Mouse (Mus musculus) CD4-positive, CD25-positive, alpha-beta regulatory T cell, adult 4 months (primary cell): Measurements from ENCODE around the gene Olfr599. TPM values are rescaled to one million over a fixed set of nuclear protein-coding genes. Genes with fewer than 3 reads are reported as not detected.
"Not testable (repeated sequence)": the region's sequence is repeated elsewhere in the genome, so short reads cannot be mapped to it uniquely, and the experiment has no call there.

ENCODE experiments used
- ATAC-seq: one replicate; pipeline ENCODE4 v1.8.0; 2017
- polyA plus RNA-seq, 2 experiments: library from polyadenylated mRNA; unstranded; fragments of 100-300 nt; shearing (Covaris generic); gene quantifications; one replicate each; pipeline ENCODE4 v1.2.1; 2017

Olfr599 gene
- not detected for polyA plus RNA-seq

GRCm38 (mm10) chr7:103335617-103336016 lies at the start of gene Olfr599:
Gene Olfr599, plus strand, starts transcription at chr7:103335917.
- no peak for ATAC-seq

- ATAC-seq = not testable (repeated sequence)
These were observed 30.4 kb upstream of the Olfr599 start, which contains the start of gene Olfr596 for GRCm38 (mm10) chr7:103305348-103305747. Gene Olfr596, plus strand, starts transcription at chr7:103305648.

DNA sequence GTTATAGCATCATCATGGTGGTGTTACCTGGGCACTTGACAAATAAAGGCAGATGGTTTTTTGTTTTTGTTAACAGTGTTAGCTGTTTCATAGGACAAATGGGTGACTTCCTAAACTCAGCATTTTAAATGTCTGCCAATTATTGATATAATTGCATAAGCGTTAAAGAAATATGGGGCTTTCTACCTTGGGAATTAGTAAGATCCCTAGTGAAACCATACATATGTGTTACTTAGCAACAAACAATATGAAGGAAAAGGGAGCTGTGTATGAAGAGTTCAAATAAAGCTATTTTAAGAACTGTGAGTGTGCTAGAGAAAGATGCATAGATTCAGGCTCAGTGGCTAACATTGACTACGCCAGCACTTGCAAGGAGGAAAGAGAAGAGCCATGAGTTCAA lies 19.7 kb upstream of the Olfr599 start, which contains the start of gene Olfr597:
Gene Olfr597, plus strand, starts transcription at position 301 of the 400 bp plus-strand sequence.
- not testable (repeated sequence) for ATAC-seq

DNA sequence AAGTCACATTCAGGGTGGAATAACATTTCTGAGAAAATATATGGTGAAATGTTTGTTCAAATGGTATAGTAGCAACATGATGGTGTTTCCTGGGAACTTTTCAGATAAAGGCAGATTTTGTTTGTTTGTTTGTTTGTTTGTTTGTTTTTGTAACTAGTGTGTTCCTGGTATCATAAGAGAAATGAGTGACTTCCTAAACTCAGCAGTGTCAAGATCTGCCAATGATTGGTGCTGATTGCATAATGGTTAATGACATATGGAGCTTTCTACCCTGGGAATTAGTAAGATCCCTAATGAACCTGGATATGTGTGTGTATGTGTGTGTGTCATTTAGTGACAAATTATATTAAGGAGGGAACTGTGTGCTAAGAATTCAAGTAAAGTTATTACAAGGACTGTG lies 12.4 kb upstream of the Olfr599 start, which contains the start of gene Olfr598:
Gene Olfr598, plus strand, starts transcription at position 301 of the 400 bp plus-strand sequence.
- ATAC-seq = no peak

- no peak for ATAC-seq
These were observed 13.9 kb downstream of the Olfr599 start, which contains the start of gene Olfr600 for GRCm38 (mm10) chr7:103349569-103349968. Gene Olfr600, minus strand, starts transcription at chr7:103349669.

- ATAC-seq = no peak
These were observed 26.8 kb downstream of the Olfr599 start, which contains the start of gene Olfr601 for GRCm38 (mm10) chr7:103362555-103362954. Gene Olfr601, minus strand, starts transcription at chr7:103362655.

GRCm38 (mm10) chr7:103386077-103386476 lies 50.4 kb downstream of the Olfr599 start, which contains the start of gene Olfr603:
Gene Olfr603, minus strand, starts transcription at chr7:103386177.
- ATAC-seq = no peak

Other genes starting within 250 kb of the Olfr599 start
- gene Olfr585, start 238.2 kb upstream of the Olfr599 start, polyA plus RNA-seq = not detected
- not detected for gene Olfr586, start 210.3 kb upstream of the Olfr599 start, polyA plus RNA-seq
- gene Olfr588-ps1, start 195.0 kb upstream of the Olfr599 start, polyA plus RNA-seq = not detected
- not detected for gene Olfr589, start 179.6 kb upstream of the Olfr599 start, polyA plus RNA-seq
- gene Olfr591, start 157.6 kb upstream of the Olfr599 start, polyA plus RNA-seq = not detected
- not detected for gene Olfr592, start 151.1 kb upstream of the Olfr599 start, polyA plus RNA-seq
- not detected for gene Olfr593, start 124.1 kb upstream of the Olfr599 start, polyA plus RNA-seq
- gene Olfr594, start 118.9 kb upstream of the Olfr599 start, polyA plus RNA-seq = not detected
- gene Usp17ld, start 83.4 kb upstream of the Olfr599 start, polyA plus RNA-seq = not detected
- gene Olfr596, start 30.3 kb upstream of the Olfr599 start, polyA plus RNA-seq = not detected
- not detected for gene Olfr597, start 19.6 kb upstream of the Olfr599 start, polyA plus RNA-seq
- gene Olfr598, start 12.3 kb upstream of the Olfr599 start, polyA plus RNA-seq = not detected
- gene Olfr600, start 13.8 kb downstream of the Olfr599 start, polyA plus RNA-seq = not detected
- under 1 TPM in 1 of 2 experiments, not detected in 1; 0.19 TPM for gene Olfr601, start 26.7 kb downstream of the Olfr599 start, polyA plus RNA-seq
- gene Olfr603, start 50.3 kb downstream of the Olfr599 start, polyA plus RNA-seq = under 1 TPM in 1 of 2 experiments, not detected in 1; 0.67 TPM
- gene Usp17lc, start 79.2 kb downstream of the Olfr599 start, polyA plus RNA-seq = not detected
- gene Olfr605, start 109.5 kb downstream of the Olfr599 start, polyA plus RNA-seq = not detected
- not detected for gene Olfr606, start 113.1 kb downstream of the Olfr599 start, polyA plus RNA-seq
- gene Olfr607, start 128.2 kb downstream of the Olfr599 start, polyA plus RNA-seq = under 1 TPM in 1 of 2 experiments, not detected in 1; 0.12 TPM
- gene Olfr608, start 134.0 kb downstream of the Olfr599 start, polyA plus RNA-seq = not detected
- gene Olfr609, start 162.1 kb downstream of the Olfr599 start, polyA plus RNA-seq = not detected
- gene Olfr610, start 176.2 kb downstream of the Olfr599 start, polyA plus RNA-seq = not detected
- gene Olfr611, start 184.9 kb downstream of the Olfr599 start, polyA plus RNA-seq = not detected
- gene Olfr612, start 206.8 kb downstream of the Olfr599 start, polyA plus RNA-seq = not detected
- not detected for gene Olfr613, start 212.2 kb downstream of the Olfr599 start, polyA plus RNA-seq
- gene Olfr615, start 220.2 kb downstream of the Olfr599 start, polyA plus RNA-seq = not detected
- gene Olfr616, start 233.2 kb downstream of the Olfr599 start, polyA plus RNA-seq = not detected
- gene Olfr617, start 237.1 kb downstream of the Olfr599 start, polyA plus RNA-seq = not detected